Mouse (Mus musculus) stomach, postnatal 0 days (tissue): ENCODE measurements around the gene Ptdss2. TPM values are rescaled to one million over a fixed set of nuclear protein-coding genes. Genes with fewer than 3 reads are reported as not detected.

Experiments
- ATAC-seq: fragments of 200-750 bp; cut with Nextera tagmentation; 2 replicates; pipeline ENCODE4 v1.8.0; 2017; ENCODE audit not compliant: low FRiP score, low TSS enrichment
- DNase-seq: peaks from one replicate; pipeline ENCODE4 v3.0.0-alpha.2; 2016; ENCODE audit warnings: low spot score
- H3K27ac ChIP-seq: fragments of 300-500 bp; sonication (generic); replicated peaks from 2 replicates; pipeline ENCODE4 v1.5.1; 2014; ENCODE audit warnings: mild to moderate bottlenecking, control low read depth
- H3K27me3 ChIP-seq: fragments of 300-500 bp; sonication (generic); 2 replicates; pipeline ENCODE4 v1.6.1; 2014; ENCODE audit warnings: low read length; ENCODE audit not compliant: control insufficient read depth, insufficient read depth
- H3K36me3 ChIP-seq: fragments of 300-500 bp; sonication (generic); 2 replicates; pipeline ENCODE4 v1.6.1; 2014; ENCODE audit warnings: low read length, mixed read lengths; ENCODE audit not compliant: control insufficient read depth, insufficient read depth
- H3K4me1 ChIP-seq: fragments of 300-500 bp; sonication (generic); replicated peaks from 2 replicates; pipeline ENCODE4 v1.6.1; 2014; ENCODE audit warnings: antibody characterized with exemption; ENCODE audit not compliant: control insufficient read depth, insufficient read depth
- H3K4me2 ChIP-seq: fragments of 300-500 bp; sonication (generic); replicated peaks from 2 replicates; pipeline ENCODE4 v1.6.1; 2014; ENCODE audit warnings: low read depth, mild to moderate bottlenecking, control low read depth, moderate library complexity
- H3K4me3 ChIP-seq: fragments of 300-500 bp; sonication (generic); 2 replicates; pipeline ENCODE4 v1.5.1; 2014; ENCODE audit warnings: low read depth, low read length, control low read depth
- H3K9ac ChIP-seq: fragments of 300-500 bp; sonication (generic); 2 replicates; pipeline ENCODE4 v1.6.1; 2014; ENCODE audit warnings: mild to moderate bottlenecking, low read length, control low read depth, mixed read lengths
- H3K9me3 ChIP-seq: fragments of 300-500 bp; sonication (generic); 2 replicates; pipeline ENCODE4 v1.6.1; 2016; ENCODE audit warnings: low read length; ENCODE audit not compliant: control insufficient read depth
- CTCF ChIP-seq: IDR thresholded peaks from 2 replicates; pipeline ENCODE4 v1.5.1; 2016; ENCODE audit warnings: antibody characterized with exemption, low read depth, mild to moderate bottlenecking, moderate library complexity
- EP300 ChIP-seq: optimal IDR thresholded peaks from 2 replicates; pipeline ENCODE3; 2016; ENCODE audit warnings: antibody characterized with exemption
- WGBS: fragments of 180-500 bp; shearing (Covaris S2); extraction: QIAGEN DNeasy Blood & Tissue Kit; methylation state at CpG from one replicate; pipeline ENCODE4 v1.1.7; 2014; 5-methylcytosine and 5-hydroxymethylcytosine counted together
- polyA plus RNA-seq: library from polyadenylated mRNA; unstranded; fragments of >200 nt; fragmentation: Nextera tagmentation; extraction: Ambion mirVana; gene quantifications from 2 replicates; pipeline ENCODE4 v1.2.1, GENCODE M21; 2015

Gene Ptdss2
- polyA plus RNA-seq, 1 experiment from 2014 or later, result 22.9 TPM

DNA sequence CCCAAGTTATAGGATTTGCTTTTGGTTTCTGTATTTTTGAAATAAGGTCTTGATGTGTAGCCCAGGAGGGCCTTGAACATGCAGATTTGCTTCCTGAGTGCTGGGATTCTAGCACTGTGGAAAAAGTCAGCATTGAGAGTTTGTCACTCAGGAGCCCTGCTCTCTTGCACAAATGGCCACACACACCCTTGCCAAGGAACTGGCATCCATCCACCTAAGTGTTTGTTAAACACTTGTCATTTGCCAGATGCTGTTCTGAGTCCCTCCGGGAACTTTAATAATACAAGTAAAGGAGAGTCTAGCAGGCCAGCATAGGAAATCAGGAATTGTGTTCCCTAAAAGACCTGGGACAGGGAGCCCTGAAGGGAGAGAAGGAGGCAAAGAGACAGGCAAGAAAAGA lies 47.1 kb downstream of the Ptdss2 start:
- no peaks in the 10 kb centered on the region for H3K9me3 ChIP-seq
- peak overlapping the region; percentile 74; the same call in 1 of the 2 replicates for H3K4me2 ChIP-seq
- WGBS, result 18% methylated on average over 1 of the region's 1 CpGs
- TF ChIP-seq CTCF (no peak), EP300 (no peak)
- 0 out of 2 replicates have a peak overlapping the region, but pooled peaks have one; percentile 27 for H3K9ac ChIP-seq
- H3K36me3 ChIP-seq, result peaks cover 5% of the 10 kb centered on the region; the same call in 1 of the 2 replicates
- H3K27ac ChIP-seq, result peak overlapping the region; percentile 93
- DNase-seq (no peak), ATAC-seq (no peak)
- H3K4me1 ChIP-seq, result peaks cover 9% of the 10 kb centered on the region
- no peak overlapping the region for H3K4me3 ChIP-seq
- H3K27me3 ChIP-seq, result no peaks in the 10 kb centered on the region

DNA sequence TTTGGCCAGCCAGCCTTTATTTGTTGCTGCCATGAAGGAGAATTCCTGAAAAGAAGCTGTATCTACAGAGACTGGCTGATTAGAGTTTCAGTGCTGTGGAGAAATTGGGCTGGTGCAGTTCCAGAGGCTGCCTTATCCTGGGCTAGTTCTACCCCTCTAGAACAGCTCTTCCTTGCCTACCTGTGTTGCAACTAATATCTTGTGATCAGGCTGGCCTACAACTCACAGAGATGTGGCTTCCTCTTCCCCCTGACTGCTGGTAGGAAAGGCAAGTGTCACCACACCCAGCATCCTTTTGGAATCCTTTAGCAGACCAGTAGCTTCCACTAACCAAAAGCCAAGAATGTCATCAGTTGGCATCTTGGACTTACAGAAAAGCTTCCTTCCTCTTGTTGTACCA lies 47.7 kb downstream of the Ptdss2 start:
- TF ChIP-seq EP300, result no peak
- no peak for TF ChIP-seq CTCF
- Histone ChIP-seq H3K27ac (peak overlapping the region; percentile 93), H3K4me2 (no peak overlapping the region), H3K27me3 (no peaks in the 10 kb centered on the region), H3K36me3 (peaks cover 5% of the 10 kb centered on the region; the same call in 1 of the 2 replicates), H3K9me3 (no peaks in the 10 kb centered on the region), H3K4me1 (peaks cover 9% of the 10 kb centered on the region), H3K9ac (no peak overlapping the region), H3K4me3 (no peak overlapping the region)
- ATAC-seq (no peak), DNase-seq (no peak)

DNA sequence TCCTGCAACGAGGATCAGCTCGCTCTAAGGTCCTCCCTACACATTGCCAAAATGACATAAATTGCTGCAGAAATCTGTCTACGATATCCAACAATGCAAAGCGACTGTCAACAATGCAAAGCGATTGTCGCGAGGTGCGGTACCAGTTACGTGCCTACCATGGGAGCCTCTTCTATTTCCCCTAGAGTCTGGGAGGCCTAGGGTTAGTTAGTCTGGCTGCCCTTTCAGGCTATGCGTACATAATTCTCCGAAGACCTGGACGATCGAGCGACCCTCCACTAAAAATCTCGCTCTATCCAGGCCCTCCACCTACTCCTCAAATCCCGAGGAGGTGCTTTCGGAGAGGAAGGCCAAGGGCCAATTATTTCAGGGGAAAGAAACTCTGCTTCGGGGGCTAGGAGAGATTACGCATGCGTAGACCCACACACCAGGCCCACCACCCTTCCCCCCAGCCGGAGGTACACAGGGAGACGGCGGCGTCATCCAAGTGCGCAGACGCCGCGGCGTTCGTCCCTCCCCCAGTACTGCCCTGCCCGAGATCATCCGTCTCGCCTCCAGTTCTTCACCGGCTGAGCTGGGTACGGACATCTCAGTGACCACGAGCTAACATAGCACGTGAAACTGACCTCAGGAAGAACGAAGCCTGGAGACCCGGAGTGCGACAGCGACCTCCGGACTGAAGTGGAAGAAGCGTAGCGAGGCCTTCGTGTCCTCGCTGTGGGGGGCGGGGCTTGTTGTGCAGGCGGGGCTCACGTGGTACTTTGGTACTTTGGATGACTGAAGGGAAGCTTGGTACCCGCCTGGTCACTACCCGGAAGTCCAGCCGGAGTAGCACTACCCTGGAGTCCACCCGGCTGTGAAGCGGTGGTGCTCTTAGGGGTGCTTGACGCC lies 50.2 kb downstream of the Ptdss2 start, which contains the start of gene Rnh1:
Rnh1 (minus strand) TSS at position 742 of the 891 bp plus-strand sequence.
- Histone ChIP-seq H3K4me3 (peak within 1 kb of the TSS; percentile 51), H3K27ac (peak within 1 kb of the TSS; percentile 93), H3K4me2 (peak within 1 kb of the TSS; percentile 63), H3K9me3 (no peaks in the 10 kb centered on the region), H3K4me1 (peaks cover 9% of the 10 kb centered on the region), H3K27me3 (no peaks in the 10 kb centered on the region), H3K36me3 (no peaks in the 10 kb centered on the region), H3K9ac (peak within 1 kb of the TSS; percentile 81)
- DNase-seq (peak; percentile 94), ATAC-seq (peak; percentile 91)
- 2% methylated on average over 55 of the region's 55 CpGs for WGBS
- TF ChIP-seq EP300 (no peak), CTCF (peak; percentile 28; the same call in 1 of the 2 replicates)

DNA sequence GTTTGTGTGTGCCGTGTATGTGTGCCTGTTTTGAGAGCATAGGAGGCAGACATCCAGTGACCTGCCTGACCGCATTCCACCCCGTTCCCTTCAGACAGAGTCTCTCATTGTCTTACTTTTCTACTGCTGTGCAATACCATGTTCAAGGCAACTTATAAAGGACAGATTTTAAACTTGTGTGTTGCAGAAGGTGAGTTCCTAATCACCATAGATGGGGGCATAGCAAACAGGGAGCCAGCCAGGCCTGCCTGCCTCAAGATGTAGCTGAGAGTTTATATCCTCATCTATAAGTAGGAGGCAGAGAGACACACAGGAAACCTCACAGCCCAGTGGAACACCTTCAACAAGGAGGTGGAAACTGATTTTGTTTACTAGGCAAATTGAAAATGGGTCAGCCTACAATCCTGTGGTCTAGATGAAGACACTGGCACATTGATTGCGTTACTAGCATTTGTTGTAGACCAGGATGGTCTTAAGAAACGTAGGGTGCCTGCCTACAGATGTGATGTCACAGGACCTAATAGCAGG lies 51.2 kb downstream of the Ptdss2 start:
- Histone ChIP-seq H3K4me2 (peak overlapping the region; percentile 63), H3K4me1 (0 out of 2 replicates have a peak, but pooled peaks cover 2% of the 10 kb centered on the region), H3K27me3 (no peaks in the 10 kb centered on the region), H3K9me3 (no peaks in the 10 kb centered on the region), H3K27ac (peak overlapping the region; percentile 93), H3K4me3 (peak overlapping the region; percentile 51), H3K9ac (peak overlapping the region; percentile 81; the same call in 1 of the 2 replicates), H3K36me3 (no peaks in the 10 kb centered on the region)
- ATAC-seq (no peak), DNase-seq (no peak)
- TF ChIP-seq EP300 (no peak), CTCF (no peak)
- WGBS, result 60% methylated on average over 5 of the region's 5 CpGs

DNA sequence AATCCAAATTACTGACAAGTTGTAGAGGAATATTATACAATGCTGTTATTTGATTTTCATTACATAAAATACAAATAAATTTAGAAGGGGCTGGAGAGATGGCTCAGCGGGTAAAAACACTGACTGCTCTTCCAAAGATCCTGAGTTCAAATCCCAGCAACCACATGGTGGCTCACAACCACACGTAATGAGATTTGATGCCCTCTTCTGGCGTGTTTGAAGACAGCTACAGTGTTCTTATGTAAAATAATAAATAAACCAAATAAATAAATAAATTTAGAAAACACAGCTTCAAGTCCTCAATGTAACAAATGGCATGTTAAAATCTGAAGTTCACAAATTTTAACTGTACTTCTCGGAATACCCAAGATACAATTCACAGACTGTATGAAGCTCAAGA lies 52.9 kb downstream of the Ptdss2 start:
- no peak for DNase-seq
- Histone ChIP-seq H3K36me3 (no peaks in the 10 kb centered on the region), H3K27ac (no peak overlapping the region), H3K9me3 (no peaks in the 10 kb centered on the region), H3K27me3 (no peaks in the 10 kb centered on the region), H3K4me3 (no peak overlapping the region), H3K4me1 (no peaks in the 10 kb centered on the region), H3K9ac (no peak overlapping the region), H3K4me2 (no peak overlapping the region)
- no peak for ATAC-seq
- 90% methylated on average over 4 of the region's 4 CpGs for WGBS
- TF ChIP-seq EP300, result no peak
- peak; percentile 39 for TF ChIP-seq CTCF

DNA sequence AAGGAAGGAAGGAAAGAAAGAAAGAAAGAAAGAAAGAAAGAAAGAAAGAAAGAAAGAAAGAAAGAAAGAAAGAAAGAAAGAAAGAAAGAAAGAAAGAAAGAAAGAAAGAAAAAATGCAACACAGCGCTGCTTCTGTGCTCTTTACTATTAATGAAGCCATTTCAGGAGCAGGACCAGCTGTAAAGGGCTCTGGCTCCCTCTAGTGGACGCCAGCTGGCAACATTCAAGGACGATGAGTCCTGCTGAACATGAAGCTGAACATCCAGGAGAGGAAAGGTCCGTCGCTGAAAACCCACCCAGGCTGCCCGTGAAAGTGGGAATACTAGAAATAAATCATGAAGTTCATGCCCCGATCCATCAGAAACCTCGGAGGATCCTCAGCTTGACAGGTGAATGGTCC lies 54.0 kb downstream of the Ptdss2 start:
- TF ChIP-seq EP300 (no peak), CTCF (peak; percentile 97)
- Histone ChIP-seq H3K4me1 (no peaks in the 10 kb centered on the region), H3K4me3 (no peak overlapping the region), H3K36me3 (no peaks in the 10 kb centered on the region), H3K27me3 (no peaks in the 10 kb centered on the region), H3K9me3 (no peaks in the 10 kb centered on the region), H3K4me2 (no peak overlapping the region), H3K9ac (no peak overlapping the region), H3K27ac (no peak overlapping the region)
- WGBS, result under 1% methylated on average over 8 of the region's 8 CpGs
- DNase-seq, result peak; percentile 88
- no peak for ATAC-seq
